Mouse (Mus musculus) lung, adult 2 months (tissue): ENCODE measurements around the gene Slco1a6.

ENCODE experiments used
- CTCF ChIP-seq: fragments of 200-500 bp; IDR thresholded peaks from 2 replicates; pipeline ENCODE4 v1.5.1; 2011; ENCODE audit warnings: mild to moderate bottlenecking, low read length, control low read depth; ENCODE audit not compliant: insufficient read depth
- POLR2A ChIP-seq: fragments of 200-500 bp; IDR thresholded peaks from 2 replicates; pipeline ENCODE4 v1.6.1; 2011; ENCODE audit warnings: low read depth, mild to moderate bottlenecking, control low read depth, low read length, borderline replicate concordance; ENCODE audit errors: extremely low read depth

- TF ChIP-seq CTCF (no peak), POLR2A (no peak)
These were observed 160.6 kb downstream of the Slco1a6 start for GRCm38 (mm10) chr6:142047689-142048088.
